Mouse (Mus musculus) mesoderm, embryonic 11.5 days (tissue): ENCODE results near the gene Col2a1.

Experiments
- DNase-seq: peaks from one replicate; pipeline ENCODE4 v3.0.0-alpha.2; 2012; ENCODE audit warnings: low read depth, low spot score

Col2a1 gene

DNA sequence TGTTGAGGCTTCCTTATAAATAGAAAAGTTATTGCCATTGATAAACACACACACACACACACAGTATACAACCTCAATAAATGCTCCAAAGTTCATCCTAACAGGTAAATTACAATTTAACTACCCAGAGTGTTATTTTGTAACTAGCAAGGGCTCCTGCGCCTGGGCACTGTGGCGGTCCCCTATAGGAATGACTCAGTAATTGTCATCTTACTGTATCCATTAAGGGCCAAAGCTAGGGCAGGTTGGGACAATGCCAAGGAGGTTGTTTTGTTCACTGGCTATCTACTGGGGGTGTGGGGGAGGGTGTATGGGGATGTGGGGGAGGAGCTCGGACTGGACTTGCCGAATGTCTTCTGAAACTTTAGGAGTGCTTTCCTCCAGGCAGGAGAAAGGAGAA, 77.5 kb downstream of the Col2a1 start:
- DNase-seq: no peak
